Mouse (Mus musculus) olfactory bulb, adult 2 months (tissue): ENCODE measurements around the gene Car6. TPM values are rescaled to one million over a fixed set of nuclear protein-coding genes. Genes with fewer than 3 reads are reported as not detected.
A peak's percentile ranks its signal among the peaks of the same experiment; 100 is the strongest.

Experiments
- H3K27ac ChIP-seq: fragments of 200-500 bp; 2 replicates; pipeline ENCODE4 v1.5.1; 2012; ENCODE audit warnings: low read depth, low read length; ENCODE audit not compliant: insufficient read depth
- H3K4me1 ChIP-seq: fragments of 200-500 bp; 2 replicates; pipeline ENCODE4 v1.6.1; 2012; ENCODE audit warnings: low read length; ENCODE audit not compliant: control insufficient read depth, insufficient read depth
- H3K4me3 ChIP-seq: fragments of 200-500 bp; 2 replicates; pipeline ENCODE4 v1.5.1; 2012; ENCODE audit warnings: mild to moderate bottlenecking, low read depth, low read length, moderate library complexity; ENCODE audit not compliant: insufficient read depth
- CTCF ChIP-seq: fragments of 200-500 bp; IDR thresholded peaks from 2 replicates; pipeline ENCODE4 v1.5.1; 2012; ENCODE audit warnings: low read depth, mild to moderate bottlenecking, low read length, moderate library complexity; ENCODE audit not compliant: insufficient read depth
- POLR2A ChIP-seq: fragments of 200-500 bp; IDR thresholded peaks from 2 replicates; pipeline ENCODE4 v1.6.1; 2012; ENCODE audit warnings: mild to moderate bottlenecking, low read depth, low read length, moderate library complexity; ENCODE audit not compliant: insufficient read depth
- WGBS: fragments of 180-500 bp; shearing (Covaris S2); methylation state at CpG from one replicate; pipeline ENCODE4 v1.1.7; 2018; 5-methylcytosine and 5-hydroxymethylcytosine counted together
- polyA plus RNA-seq: library from polyadenylated mRNA; stranded (reverse); fragments of >200 nt; gene quantifications from 2 replicates; pipeline ENCODE4 v1.2.4, GENCODE M21; 2012; ENCODE audit warnings: low replicate concordance; ENCODE audit not compliant: missing spikeins, insufficient read depth, insufficient read length

Car6 gene
- polyA plus RNA-seq, 1 experiment, result not detected

DNA sequence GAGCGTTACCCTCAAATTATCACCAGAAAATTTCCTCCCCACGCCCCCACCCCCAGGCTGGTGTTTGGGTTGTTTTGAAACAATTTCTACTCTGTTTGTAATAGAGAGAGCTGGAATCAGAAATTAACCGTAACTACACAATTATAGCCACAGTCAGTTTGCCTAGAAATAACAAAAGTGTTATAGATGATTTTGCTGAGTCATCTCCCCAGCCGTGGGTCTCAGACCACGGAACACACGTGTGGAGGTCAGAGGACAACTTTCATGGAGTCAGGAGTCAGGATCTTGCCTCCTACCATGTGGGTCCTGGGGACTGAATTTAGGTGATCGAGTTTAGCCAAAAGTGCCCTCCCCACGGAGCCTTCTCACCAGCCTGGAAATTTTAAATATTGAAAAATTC, 24.0 kb downstream of the Car6 start:
- no peak for TF ChIP-seq POLR2A
- TF ChIP-seq CTCF, result no peak
- WGBS, result 69% methylated on average over 8 of the region's 8 CpGs
- Histone ChIP-seq H3K4me3 (no peak overlapping the region), H3K27ac (no peak overlapping the region), H3K4me1 (peaks cover 4% of the 10 kb centered on the region)

DNA sequence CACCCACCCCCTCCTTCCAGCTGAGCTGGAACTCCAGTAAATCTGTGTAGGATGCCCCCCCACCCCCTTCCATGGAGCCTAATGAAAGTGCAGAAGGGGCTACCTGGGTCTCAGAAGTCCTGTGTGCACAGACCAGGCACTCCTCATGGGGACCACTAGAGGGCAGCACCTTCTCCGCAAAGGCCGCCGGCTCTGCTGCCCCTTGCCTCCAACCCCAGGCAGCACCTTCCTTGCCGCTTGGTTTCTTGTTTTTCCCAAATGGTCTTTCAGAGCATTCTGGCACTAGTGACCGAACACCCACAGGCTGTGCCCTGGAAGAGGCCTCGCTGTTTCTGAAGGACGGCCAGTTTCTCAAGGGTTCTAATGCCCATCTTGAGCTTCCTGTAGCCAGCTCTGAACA, 24.6 kb downstream of the Car6 start:
- TF ChIP-seq POLR2A (no peak), CTCF (peak; percentile 78)

DNA sequence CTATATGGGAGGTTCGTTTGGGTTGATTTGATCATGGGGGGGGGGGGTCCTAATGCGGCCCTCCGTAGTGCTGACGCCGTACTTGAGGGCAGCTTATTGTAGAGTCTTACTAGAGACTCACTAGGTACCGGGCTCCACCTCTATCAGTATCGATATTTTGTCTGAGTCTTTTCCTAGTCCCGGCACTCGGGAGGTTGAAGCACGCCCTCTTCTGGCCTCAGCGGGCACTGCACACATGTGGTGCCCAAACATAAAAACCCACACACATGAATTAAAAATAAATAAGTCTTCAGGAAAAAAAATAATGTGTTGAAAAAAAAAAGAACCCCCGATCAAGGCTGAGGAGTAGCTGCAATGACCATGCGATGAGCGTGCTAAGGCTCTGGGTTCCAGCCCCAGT, 27.1 kb downstream of the Car6 start:
- H3K4me1 ChIP-seq, result peaks cover 4% of the 10 kb centered on the region
- H3K27ac ChIP-seq, result no peak overlapping the region
- no peak overlapping the region for H3K4me3 ChIP-seq
- TF ChIP-seq POLR2A, result no peak
- no peak for TF ChIP-seq CTCF
- WGBS, result 94% methylated on average over 14 of the region's 14 CpGs

More for the DNA sequence above, 24.6 kb downstream of the Car6 start:
- H3K4me3 ChIP-seq, result no peak overlapping the region
- 6% methylated on average over 7 of the region's 7 CpGs for WGBS
- H3K4me1 ChIP-seq, result peaks cover 4% of the 10 kb centered on the region
- no peak overlapping the region for H3K27ac ChIP-seq

DNA sequence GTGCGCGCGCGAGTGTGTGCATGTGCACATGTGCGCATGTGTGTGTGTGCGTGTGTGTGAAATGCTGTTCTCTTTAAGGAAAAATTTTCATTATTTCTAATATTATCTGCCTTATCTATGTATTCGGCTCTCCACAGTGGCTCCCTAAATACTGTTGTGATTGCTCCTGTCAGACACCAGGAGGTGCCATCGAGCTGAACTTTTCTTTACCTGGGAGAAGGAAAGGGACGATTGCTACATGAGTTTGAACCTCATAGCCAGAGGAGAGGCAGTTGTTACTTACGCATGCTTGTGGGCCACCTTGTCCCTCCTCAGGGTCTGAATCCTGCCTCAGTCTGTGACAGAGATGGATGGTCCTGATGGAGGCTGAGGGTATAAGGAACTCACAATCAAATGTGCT, 27.9 kb downstream of the Car6 start:
- 63% methylated on average over 10 of the region's 10 CpGs for WGBS
- peaks cover 4% of the 10 kb centered on the region for H3K4me1 ChIP-seq
- no peak overlapping the region for H3K27ac ChIP-seq
- no peak overlapping the region for H3K4me3 ChIP-seq
- TF ChIP-seq CTCF (no peak), POLR2A (no peak)

DNA sequence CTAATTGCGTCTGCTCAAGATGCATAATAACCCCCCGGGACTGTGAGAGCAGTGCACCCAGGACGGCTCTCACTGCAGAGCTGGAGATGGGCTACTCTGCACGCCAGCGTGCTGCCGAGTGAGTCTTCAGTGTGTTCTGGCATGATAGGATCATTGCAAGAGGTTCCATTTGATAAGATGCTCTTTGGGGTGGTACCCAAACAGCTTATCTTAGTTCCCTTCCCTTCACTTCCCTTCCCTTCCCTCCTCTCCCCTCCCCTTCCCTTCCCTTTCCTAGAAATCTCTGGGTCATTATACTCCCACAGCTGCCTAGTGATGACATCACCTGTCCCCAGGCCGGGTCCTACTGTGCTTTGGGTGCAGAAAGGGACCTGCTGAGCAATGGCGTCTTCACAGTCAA, 29.0 kb downstream of the Car6 start:
- peaks cover 4% of the 10 kb centered on the region for H3K4me1 ChIP-seq
- no peak overlapping the region for H3K4me3 ChIP-seq
- no peak overlapping the region for H3K27ac ChIP-seq
- TF ChIP-seq POLR2A (no peak), CTCF (no peak)
- 86% methylated on average over 8 of the region's 8 CpGs for WGBS

DNA sequence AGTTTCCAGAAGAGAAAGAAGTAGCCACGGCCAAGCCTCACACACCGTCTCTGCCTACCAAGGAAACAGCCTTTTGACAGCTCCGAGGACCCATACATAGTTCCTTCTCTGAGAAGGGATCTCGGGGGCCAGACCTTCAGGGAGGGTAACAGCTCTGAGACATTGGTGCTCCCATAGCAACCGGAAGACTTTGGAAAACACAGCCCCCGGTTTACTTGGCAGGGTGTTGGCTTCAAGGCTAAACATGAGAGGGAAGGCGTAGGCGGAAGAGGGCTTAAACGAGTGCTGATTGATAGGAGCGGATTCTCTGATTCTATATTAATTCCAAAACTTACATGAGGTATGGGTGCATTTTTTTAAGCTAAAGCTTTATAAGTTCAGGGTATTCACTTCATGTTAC, 32.7 kb downstream of the Car6 start:
- Histone ChIP-seq H3K27ac (no peak overlapping the region), H3K4me1 (no peaks in the 10 kb centered on the region; the same call in 1 of the 2 replicates), H3K4me3 (no peak overlapping the region)
- TF ChIP-seq CTCF (no peak), POLR2A (no peak)
- WGBS, result 36% methylated on average over 10 of the region's 10 CpGs

DNA sequence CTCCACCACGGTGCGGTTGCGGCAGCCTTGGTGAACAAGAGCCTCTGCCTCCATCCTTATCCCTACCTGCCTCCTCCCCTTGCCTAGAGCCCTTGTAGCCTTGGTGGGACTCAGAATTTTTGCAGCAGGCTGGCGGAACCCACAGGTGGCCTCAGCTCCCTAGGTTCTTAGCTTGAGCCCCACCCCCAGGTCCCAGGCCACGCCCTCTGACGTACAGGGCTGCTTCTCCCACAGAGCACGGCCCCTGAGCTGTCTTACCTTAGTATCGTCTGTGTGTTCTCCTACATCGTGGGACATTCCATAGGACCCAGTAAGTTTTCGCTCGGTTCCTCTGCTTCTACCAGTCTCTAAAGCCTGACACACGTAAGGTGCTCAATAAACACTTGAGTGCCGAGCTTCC, 36.3 kb downstream of the Car6 start:
- Histone ChIP-seq H3K4me3 (no peak overlapping the region), H3K27ac (no peak overlapping the region), H3K4me1 (no peaks in the 10 kb centered on the region)
- WGBS, result 58% methylated on average over 13 of the region's 13 CpGs
- TF ChIP-seq POLR2A (no peak), CTCF (no peak)

DNA sequence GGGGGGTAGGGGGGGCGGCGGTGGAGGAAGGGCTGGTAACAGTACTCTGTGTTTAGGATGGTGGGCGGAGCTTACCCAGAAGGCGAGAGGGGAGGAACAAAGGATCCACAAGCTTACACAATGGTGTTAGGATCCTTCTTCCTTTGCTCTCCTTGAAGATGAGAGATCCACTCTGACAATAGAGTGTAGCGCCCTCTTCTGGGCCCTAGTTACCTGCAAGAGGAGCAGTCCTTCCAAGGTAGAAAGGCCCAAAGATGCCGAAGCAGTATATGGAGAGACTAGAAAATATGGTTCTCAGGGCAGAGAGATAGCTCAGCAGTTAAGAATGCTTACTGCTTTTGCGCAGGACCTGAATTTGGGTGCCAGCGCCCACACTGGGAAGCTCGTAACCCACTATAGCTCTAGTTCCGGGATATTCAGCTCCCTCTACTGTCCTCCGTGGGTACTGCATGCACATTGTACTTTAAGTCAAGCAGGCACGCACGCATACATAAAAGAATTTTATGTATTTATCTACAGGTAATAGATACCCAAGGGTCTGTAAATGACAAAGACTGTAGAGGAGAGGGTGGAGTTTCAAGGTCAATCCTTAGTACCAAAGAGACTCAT, 38.5 kb downstream of the Car6 start:
- Histone ChIP-seq H3K27ac (no peak overlapping the region), H3K4me3 (no peak overlapping the region), H3K4me1 (no peaks in the 10 kb centered on the region)
- WGBS, result 78% methylated on average over 13 of the region's 13 CpGs
- TF ChIP-seq CTCF (no peak), POLR2A (no peak)

DNA sequence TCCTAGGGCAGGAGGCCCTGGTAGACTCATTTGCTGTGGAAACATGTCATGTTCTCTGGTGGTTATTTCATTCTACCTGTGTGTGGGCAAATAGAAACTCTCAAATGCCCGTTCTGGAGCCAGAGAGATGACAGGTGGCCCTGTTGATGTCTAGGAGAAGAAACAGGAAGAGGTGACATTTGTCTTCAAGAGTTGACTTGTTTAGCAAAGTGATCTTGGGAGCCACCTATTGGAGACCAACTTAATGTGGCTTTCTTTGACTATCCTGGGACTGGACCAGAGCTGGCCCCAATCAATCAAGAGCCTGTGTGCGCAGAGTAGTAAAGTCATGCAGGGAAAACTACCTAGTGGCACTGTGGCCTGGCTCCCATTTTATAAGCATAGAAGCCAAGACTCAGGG, 41.7 kb downstream of the Car6 start:
- WGBS, result 89% methylated on average over 2 of the region's 2 CpGs
- Histone ChIP-seq H3K4me1 (no peaks in the 10 kb centered on the region), H3K4me3 (no peak overlapping the region), H3K27ac (no peak overlapping the region)
- TF ChIP-seq CTCF, result no peak

DNA sequence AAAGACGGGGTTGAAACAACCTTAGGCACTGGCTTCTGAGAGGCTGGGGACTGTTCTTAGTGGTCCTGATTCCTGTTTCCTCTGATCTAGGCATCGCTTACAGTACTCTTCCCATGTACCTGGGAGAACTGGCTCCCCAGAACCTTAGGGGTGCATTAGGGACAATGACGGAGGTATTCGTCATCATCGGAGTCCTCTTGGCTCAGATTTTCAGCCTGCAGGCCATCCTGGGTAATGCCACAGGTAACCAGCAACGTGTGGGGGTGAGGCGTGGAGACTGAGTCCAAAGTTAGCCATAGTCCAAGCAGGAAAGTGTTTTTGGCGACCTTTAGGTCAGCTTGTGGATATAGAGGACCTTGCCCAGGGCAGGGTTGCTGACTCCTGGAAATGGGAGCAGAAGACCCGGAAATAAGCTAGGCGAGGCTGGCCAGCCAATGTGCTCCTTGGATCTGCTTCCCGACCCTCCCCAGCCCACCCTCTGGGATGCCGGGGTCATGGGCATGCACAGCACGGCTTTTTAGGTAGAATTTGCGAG, 43.7 kb downstream of the Car6 start:
- no peak for TF ChIP-seq POLR2A
- TF ChIP-seq CTCF, result no peak
- 81% methylated on average over 14 of the region's 14 CpGs for WGBS
- Histone ChIP-seq H3K27ac (no peak overlapping the region), H3K4me3 (no peak overlapping the region), H3K4me1 (no peaks in the 10 kb centered on the region)

DNA sequence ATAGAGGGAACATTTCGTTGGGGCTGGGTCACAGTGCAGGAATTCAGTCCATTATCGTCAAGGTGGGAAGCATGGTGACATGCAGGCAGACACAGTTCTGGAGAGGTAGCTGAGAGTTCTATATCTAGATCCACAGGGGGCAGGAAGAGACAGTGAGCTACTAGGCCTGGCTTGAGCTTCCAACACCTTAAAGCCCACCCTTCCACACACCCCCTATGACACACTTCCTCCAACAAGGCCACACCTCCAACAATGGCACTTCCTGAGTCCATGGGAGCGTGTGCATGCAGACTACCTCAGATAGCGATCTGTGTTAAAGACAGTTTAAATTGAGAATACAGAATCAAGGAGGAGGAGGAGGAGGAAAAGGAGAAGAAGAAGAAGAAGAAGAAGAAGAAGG, 45.4 kb downstream of the Car6 start:
- TF ChIP-seq POLR2A (no peak), CTCF (no peak)
- H3K4me3 ChIP-seq, result no peak overlapping the region
- 93% methylated on average over 4 of the region's 4 CpGs for WGBS
- no peaks in the 10 kb centered on the region for H3K4me1 ChIP-seq
- no peak overlapping the region for H3K27ac ChIP-seq
